Mouse (Mus musculus) urinary bladder, postnatal 25 days (tissue): Measurements from ENCODE around the gene Slc9a3r2.

ENCODE experiments used
- DNase-seq: peaks from one replicate; pipeline ENCODE4 v3.0.0; 2022; ENCODE audit warnings: low spot score

The Slc9a3r2 gene

DNA sequence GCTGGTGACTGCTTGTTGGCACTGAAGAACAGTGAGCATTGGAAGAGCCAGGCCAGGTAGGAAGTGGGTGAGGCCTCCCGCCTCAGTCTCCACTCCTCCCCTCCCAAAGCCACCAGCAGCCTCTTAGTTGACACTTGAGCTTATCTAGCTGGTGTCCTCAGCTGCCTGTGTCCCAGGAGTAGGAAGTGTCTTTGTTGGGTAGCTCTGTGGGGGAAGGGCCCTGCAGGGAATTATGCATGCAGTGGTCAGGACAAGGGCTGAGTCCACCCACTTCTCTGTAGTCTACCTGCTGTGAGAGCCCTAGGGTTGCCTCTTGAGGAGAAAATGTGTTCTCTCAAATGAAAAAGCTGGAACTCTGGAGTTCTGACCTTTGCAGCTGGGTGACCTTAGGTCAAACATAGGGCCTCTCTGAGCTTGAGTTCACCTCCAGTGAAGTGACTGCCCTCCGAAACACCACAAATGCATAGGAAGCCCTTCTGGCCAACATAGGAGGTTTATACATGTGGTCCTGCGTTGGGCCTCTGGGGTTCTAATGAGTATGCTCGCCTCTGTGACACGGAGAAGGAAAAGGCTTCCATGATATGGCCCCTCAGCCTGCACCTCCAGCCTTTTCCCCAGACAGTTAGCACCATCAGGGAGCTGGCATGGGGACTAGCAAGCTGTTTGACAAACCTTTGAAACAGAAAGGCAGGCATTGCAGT, 13.2 kb downstream of the Slc9a3r2 start:
- no peak for DNase-seq

- no peak for DNase-seq
Measured at GRCm38 (mm10) chr17:24635694-24636093, 14.4 kb downstream of the Slc9a3r2 start.

DNA sequence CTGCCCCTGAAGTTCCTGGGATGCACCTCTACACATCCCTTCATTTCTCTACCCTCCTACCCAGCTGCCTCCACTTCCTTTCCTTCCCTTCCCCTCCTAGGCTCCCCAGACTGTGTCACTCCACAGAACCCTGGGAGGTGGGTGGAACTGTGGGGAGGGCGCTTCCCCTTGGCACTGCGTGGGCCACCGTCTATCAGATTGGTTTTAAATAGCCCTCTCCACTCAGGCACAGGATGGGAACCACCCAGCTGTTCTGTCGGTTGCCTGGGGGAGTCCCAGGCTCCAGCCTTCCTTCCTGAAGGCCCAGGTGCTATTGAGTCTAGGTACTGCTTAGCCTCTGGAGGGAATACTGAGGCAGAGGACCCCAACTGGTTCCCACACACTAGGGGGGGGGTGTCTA, 15.1 kb downstream of the Slc9a3r2 start:
- DNase-seq, result no peak

DNA sequence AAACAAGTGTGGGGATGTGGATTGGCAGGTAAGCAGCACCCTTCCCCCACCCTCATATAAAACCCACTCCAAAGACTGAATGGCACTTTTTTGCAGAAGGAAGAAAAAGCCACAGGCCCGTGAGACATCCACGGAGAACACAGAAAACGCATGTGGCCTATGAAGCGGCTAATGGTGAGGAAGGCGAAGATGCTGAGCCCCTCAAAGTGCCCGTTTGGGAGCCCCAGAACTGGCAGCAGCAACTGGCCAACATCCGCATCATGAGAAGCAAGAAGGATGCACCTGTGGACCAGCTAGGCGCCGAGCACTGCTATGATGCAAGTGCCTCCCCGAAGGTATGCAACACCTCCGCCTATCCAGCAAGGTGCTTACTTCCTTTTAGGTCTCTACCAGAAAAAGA, 16.3 kb downstream of the Slc9a3r2 start:
- no peak for DNase-seq

DNA sequence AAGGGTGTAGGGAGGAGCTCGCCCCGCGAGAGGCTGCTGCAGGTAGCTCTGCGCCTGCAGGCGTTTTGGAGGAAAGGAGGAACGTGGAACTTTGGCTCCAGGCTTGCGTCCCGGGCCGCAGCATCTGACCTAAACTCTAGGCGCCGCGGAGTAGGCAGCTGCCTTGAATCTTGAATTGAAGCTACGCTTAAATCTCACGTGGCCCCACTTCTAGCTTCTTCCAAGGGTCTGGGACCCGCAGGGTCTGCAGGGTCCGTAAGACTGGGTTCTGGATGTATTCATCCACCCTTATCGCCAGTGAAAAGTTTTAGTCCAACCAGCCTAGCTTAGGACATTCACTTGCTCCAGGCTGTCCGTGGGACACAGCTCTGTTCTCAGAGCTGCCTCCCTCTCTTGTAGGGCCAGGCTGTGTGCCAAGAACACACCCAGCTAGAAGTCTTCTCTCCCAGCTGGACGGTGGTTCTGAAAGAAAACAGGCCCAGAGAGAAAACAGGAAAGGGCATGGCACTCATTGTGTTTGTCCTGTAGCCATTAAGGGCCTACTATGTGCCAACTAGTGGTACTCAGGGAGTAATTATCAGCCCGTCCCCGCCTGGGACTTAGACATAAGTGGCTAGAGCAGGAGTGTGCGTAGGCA, 17.2 kb downstream of the Slc9a3r2 start:
- DNase-seq, result peak; percentile 60

- peak; percentile 77 for DNase-seq
Measured at GRCm38 (mm10) chr17:24632167-24632812, 17.8 kb downstream of the Slc9a3r2 start, which contains the start of the genes Tsc2 and Nthl1. Gene Tsc2, minus strand, starts transcription at chr17:24632630. Gene Nthl1, plus strand, starts transcription at chr17:24632680.

GRCm38 (mm10) chr17:24630072-24630471, 20.1 kb downstream of the Slc9a3r2 start:
- DNase-seq, result no peak

DNA sequence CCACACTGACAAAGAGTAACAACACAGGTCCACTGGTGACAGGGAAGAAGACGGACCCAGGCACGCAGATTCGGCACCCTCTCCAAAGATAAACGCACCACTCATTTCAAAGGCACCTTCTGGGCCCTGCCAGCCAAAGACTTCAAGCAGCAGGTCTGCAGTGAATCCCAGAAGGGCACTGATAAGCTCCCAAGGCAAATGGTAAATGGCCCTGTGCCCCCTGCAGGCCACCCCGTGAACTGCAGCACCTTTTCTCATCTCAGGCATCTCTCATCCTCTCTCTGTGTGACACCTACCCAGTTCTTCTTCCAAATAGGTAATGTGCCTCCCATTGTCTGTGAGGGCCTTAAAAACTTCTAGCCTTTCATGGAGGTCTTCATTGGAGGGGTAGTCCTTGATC, 21.5 kb downstream of the Slc9a3r2 start:
- peak; percentile 65 for DNase-seq

DNA sequence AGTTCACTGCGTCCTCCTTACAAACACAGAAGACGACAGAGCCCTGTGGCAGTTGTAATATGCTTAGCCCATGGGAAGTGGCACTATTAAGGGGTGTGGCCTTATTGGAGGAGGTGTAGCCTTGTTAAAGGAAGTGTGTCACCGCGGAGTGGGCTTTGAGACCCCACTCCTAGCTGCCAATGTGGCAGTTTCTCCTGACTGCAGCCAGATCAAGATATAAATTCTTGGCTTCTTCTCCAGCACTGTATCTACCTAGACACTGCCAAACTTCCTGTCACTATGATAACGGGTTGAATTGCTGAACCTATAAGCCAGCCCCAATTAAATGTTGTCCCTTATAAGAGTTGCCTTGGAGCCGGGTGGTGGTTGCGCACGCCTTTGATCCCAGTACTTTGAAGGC, 24.7 kb downstream of the Slc9a3r2 start:
- no peak for DNase-seq

GRCm38 (mm10) chr17:24617561-24618194, 32.4 kb downstream of the Slc9a3r2 start:
- no peak for DNase-seq

DNA sequence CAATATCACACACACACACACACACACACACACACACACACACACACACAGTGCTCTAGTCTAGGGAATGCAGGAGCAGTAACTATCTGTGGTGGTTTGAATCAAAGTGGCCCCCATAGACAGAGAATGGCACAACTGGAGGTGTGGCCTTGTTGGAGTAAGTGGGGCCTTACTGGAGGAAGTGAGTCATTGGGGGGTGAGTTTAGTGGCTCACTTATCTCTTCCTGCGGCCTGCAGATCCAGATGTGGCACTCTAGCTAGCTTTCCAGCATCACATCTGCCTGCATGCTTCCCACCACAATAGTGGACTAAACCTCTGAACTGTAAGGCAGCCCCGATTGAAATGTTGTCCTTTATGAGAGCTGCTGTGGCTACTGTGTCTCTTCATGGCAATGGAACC, 39.4 kb downstream of the Slc9a3r2 start:
- DNase-seq, result no peak

- no peak for DNase-seq
Measured at GRCm38 (mm10) chr17:24608874-24609273, 41.3 kb downstream of the Slc9a3r2 start.

DNA sequence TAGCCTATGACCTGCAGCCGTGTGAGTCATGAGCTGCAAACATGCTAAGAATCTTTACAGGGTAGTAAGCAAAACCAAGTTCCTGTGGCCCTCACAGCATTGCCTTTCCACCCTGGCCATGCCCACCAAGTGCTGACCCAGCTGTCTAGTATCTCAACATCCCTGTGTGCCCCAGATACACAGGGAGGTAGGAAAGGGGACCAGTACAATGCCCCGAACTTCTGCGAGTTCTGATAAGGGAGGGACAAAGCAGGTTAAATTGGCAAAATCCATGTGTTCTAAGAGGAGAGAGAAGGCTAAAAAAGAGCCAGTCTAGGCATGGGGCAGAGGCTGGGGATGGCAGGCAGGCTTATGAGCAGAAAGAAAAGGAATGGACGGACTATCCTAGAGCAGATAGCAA, 41.8 kb downstream of the Slc9a3r2 start:
- no peak for DNase-seq

- no peak for DNase-seq
Measured at GRCm38 (mm10) chr17:24604557-24604956, 45.6 kb downstream of the Slc9a3r2 start.

DNA sequence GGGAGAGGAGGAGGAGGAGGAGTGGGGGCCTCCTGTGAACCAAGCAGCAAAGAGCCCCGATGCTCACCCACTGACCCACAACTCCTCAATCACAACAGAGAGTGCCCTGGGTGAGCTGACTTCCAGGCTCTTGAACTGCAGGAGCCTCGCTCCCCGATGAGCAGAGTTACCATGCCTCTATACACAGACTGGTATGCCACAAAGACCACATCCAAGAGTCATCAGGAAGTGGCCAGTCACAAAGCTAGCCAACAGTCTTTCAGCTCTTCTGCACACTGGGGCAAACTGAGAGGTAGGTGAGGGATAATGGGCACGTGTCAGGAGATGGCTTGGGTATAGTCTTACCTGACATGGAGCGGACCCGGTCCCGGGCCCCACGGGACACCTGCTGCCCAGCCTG, 46.2 kb downstream of the Slc9a3r2 start:
- no peak for DNase-seq

DNA sequence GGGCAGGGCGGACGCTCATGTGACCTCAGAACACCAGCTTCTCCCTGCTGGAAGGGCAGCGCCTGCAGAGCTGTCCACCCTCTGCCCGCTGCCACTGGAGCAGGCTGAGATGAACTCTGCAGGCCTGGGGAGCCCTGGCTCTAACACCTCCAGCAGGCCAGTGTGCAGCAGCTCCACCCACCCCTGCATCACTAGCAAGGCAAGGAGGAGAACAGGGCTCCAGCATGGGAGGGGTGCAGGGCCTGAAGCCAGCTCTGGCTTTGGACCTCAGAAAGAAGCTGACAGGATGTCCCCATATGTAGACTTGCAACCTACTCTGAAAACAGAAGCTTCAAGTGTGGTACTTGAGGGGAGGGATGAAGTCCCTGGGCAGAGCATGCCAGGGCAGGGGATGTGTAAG, 49.6 kb downstream of the Slc9a3r2 start:
- no peak for DNase-seq

DNA sequence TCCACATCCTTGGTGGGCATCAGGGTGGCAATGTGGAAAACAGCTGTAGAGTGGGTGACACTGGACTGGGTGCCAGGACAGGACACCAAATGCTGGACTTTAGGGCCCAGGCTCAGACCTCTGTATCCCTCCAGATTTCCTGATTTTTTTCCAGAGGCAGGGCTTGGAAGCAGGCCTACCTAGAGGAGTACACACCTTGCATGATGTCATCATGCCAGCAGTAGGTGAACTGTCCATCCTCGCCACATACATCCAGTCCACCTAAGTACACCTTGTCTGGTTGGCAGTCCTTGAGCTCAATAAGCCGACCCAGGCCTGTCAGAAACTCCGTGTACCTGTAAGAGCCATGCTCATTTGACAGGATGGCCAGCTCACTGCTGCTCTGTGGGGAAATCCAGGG, 52.1 kb downstream of the Slc9a3r2 start:
- no peak for DNase-seq

GRCm38 (mm10) chr17:24596471-24597183, 53.5 kb downstream of the Slc9a3r2 start:
- DNase-seq, result no peak

DNA sequence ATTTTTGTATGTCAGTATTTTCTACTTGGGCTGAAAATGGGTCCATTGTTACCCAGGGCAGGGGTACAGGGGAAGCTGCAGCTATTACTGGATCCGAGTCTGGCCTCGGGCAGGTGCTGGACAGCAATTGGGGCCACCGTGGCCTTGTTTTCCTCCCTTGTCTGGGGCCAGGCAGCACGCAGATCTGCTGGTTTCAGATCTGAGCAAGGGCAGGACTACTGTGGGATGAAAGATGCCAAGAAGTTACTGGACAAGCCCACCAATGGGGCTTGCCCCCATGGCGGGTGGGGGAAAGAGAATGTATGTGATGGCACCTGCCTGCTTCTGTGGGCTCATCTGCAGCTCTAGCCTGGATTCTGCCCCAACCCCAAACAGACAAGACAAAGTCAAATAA, 54.1 kb downstream of the Slc9a3r2 start:
- no peak for DNase-seq

DNA sequence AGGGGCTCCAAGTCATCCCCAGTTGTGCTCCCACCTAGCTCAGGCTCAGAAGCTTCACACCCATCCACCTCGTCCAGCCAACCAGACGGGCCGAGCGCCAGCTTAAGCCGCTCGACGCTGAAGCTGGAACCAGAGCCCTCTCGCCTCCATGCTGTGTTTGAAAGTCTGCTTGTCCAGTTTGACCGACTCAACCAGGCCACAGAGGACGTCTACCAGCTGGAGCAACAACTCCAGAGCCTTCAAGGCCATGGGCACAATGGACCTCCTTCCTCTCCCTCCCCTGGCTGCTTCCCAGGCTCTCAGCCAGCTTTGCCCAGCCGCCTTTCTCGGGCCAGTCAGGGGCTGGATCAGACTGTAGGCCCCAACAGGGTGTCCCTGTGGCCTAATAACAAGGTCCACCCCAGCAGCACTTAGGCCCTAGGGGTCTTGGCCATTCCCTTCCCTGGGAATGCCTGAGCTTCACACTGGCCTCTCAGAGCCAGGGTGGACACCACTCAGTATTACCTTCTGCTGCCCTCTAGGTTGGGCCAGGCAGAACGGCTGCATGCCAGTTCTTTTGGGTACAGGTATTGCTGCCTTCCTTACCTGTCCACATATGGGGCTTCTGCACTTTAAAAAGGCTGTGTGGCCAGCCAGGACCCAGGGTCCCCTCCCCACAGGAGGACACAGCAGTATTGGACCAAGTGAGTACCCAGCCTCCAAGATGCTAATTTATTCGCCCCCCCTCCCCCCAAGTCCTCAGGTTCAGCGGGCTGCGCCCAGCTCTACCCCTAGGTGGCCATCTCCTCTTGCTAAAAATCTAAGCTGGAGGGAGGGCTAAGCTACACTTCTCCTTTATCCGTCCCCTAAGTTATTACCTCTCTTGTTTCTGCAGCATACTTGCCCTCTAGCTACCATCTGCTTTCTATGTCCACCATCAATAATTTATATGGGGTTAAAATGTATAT, 54.7 kb downstream of the Slc9a3r2 start:
- no peak for DNase-seq
